Mouse (Mus musculus): ENCODE measurements around the gene Rhag. TPM values are rescaled to one million over a fixed set of nuclear protein-coding genes. Genes with fewer than 3 reads are reported as not detected.

The Rhag gene
- polyA plus RNA-seq (2015; fragmentation: Nextera tagmentation; extraction: Ambion mirVana) = 4.4 and 7.7 TPM in 2 replicates

- ATAC-seq (ENCODE audit: extremely low read depth, insufficient number of reproducible peaks, low FRiP score, low TSS enrichment) = no peak
- H3K4me2 ChIP-seq = no peak within 1 kb of the TSS
- no peak within 1 kb of the TSS for H3K27ac ChIP-seq (replicated peaks)
- no peaks in the 10 kb centered on the region for H3K27me3 ChIP-seq (replicated peaks)
- H3K9ac ChIP-seq = no peak within 1 kb of the TSS
- no peaks in the 10 kb centered on the region for H3K4me1 ChIP-seq
- no peaks in the 10 kb centered on the region for H3K9me3 ChIP-seq
- no peak within 1 kb of the TSS; the same call in 1 of the 2 replicates for H3K4me3 ChIP-seq
- WGBS = 44% methylated on average over 1 of the region's 1 CpGs
- H3K36me3 ChIP-seq = no peaks in the 10 kb centered on the region
These were observed at the start of gene Rhag for GRCm38 (mm10) chr17:40810934-40811333. TSS of gene Rhag (plus strand) at chr17:40811126.

GRCm38 (mm10) chr17:40763662-40764061 is 47.3 kb upstream of the Rhag start:
- Histone ChIP-seq H3K36me3 (no peaks in the 10 kb centered on the region), H3K4me3 (no peak overlapping the region), H3K9ac (no peak overlapping the region), H3K4me2 (no peak overlapping the region), H3K27ac (replicated peaks) (no peak overlapping the region), H3K9me3 (no peaks in the 10 kb centered on the region), H3K4me1 (no peaks in the 10 kb centered on the region), H3K27me3 (replicated peaks) (no peaks in the 10 kb centered on the region)
- ATAC-seq (ENCODE audit: extremely low read depth, insufficient number of reproducible peaks, low FRiP score, low TSS enrichment) = no peak
- WGBS = 68% methylated on average over 4 of the region's 4 CpGs

- ATAC-seq (ENCODE audit: extremely low read depth, insufficient number of reproducible peaks, low FRiP score, low TSS enrichment) = no peak
- H3K27me3 ChIP-seq (replicated peaks) = no peaks in the 10 kb centered on the region
- no peaks in the 10 kb centered on the region for H3K9me3 ChIP-seq
- H3K9ac ChIP-seq = no peak overlapping the region
- no peaks in the 10 kb centered on the region for H3K36me3 ChIP-seq
- 54% methylated on average over 1 of the region's 1 CpGs for WGBS
- H3K4me1 ChIP-seq = no peaks in the 10 kb centered on the region
- no peak overlapping the region for H3K4me2 ChIP-seq
- H3K27ac ChIP-seq (replicated peaks) = no peak overlapping the region
- H3K4me3 ChIP-seq = no peak overlapping the region
These were observed 43.8 kb upstream of the Rhag start for GRCm38 (mm10) chr17:40767120-40767519.

GRCm38 (mm10) chr17:40789877-40790276 is 21.0 kb upstream of the Rhag start:
- Histone ChIP-seq H3K36me3 (no peaks in the 10 kb centered on the region), H3K27ac (replicated peaks) (no peak overlapping the region), H3K4me1 (no peaks in the 10 kb centered on the region)

GRCm38 (mm10) chr17:40793921-40794854 is 16.7 kb upstream of the Rhag start:
- no peak overlapping the region for H3K4me3 ChIP-seq
- 46% methylated on average over 20 of the region's 20 CpGs for WGBS
- no peak overlapping the region for H3K9ac ChIP-seq
- ATAC-seq (ENCODE audit: extremely low read depth, insufficient number of reproducible peaks, low FRiP score, low TSS enrichment) = no peak
- H3K9me3 ChIP-seq = no peaks in the 10 kb centered on the region
- H3K27ac ChIP-seq (replicated peaks) = no peak overlapping the region
- H3K4me1 ChIP-seq = no peaks in the 10 kb centered on the region
- peak overlapping the region; percentile 20; the same call in 1 of the 2 replicates for H3K4me2 ChIP-seq
- no peaks in the 10 kb centered on the region for H3K27me3 ChIP-seq (replicated peaks)
- no peaks in the 10 kb centered on the region for H3K36me3 ChIP-seq

More at GRCm38 (mm10) chr17:40789877-40790276, 21.0 kb upstream of the Rhag start:
- Histone ChIP-seq H3K27me3 (replicated peaks) (no peaks in the 10 kb centered on the region), H3K9ac (no peak overlapping the region), H3K4me2 (no peak overlapping the region), H3K4me3 (no peak overlapping the region), H3K9me3 (no peaks in the 10 kb centered on the region)
- ATAC-seq (ENCODE audit: extremely low read depth, insufficient number of reproducible peaks, low FRiP score, low TSS enrichment) = no peak

GRCm38 (mm10) chr17:40802707-40803340 is 8.1 kb upstream of the Rhag start:
- no peak overlapping the region for H3K9ac ChIP-seq
- H3K27ac ChIP-seq (replicated peaks) = no peak overlapping the region
- no peak for ATAC-seq (ENCODE audit: extremely low read depth, insufficient number of reproducible peaks, low FRiP score, low TSS enrichment)
- WGBS = 82% methylated on average over 3 of the region's 3 CpGs
- H3K4me1 ChIP-seq = no peaks in the 10 kb centered on the region
- H3K4me3 ChIP-seq = no peak overlapping the region
- H3K4me2 ChIP-seq = no peak overlapping the region
- H3K9me3 ChIP-seq = no peaks in the 10 kb centered on the region
- H3K27me3 ChIP-seq (replicated peaks) = no peaks in the 10 kb centered on the region
- H3K36me3 ChIP-seq = no peaks in the 10 kb centered on the region

- Histone ChIP-seq H3K4me1 (no peaks in the 10 kb centered on the region), H3K4me2 (0 out of 2 replicates have a peak overlapping the region, but pooled peaks have one; percentile 7), H3K27me3 (replicated peaks) (no peaks in the 10 kb centered on the region), H3K36me3 (no peaks in the 10 kb centered on the region), H3K4me3 (no peak overlapping the region), H3K9ac (no peak overlapping the region), H3K27ac (replicated peaks) (no peak overlapping the region; the same call in 1 of the 2 replicates), H3K9me3 (no peaks in the 10 kb centered on the region)
- WGBS = 13% methylated on average over 3 of the region's 3 CpGs
- ATAC-seq (ENCODE audit: extremely low read depth, insufficient number of reproducible peaks, low FRiP score, low TSS enrichment) = no peak
These were observed 4.4 kb upstream of the Rhag start for GRCm38 (mm10) chr17:40806550-40806949.

GRCm38 (mm10) chr17:40806953-40807572 is 3.9 kb upstream of the Rhag start, which contains the start of gene Crisp2:
TSS of gene Crisp2 (minus strand) at chr17:40807003.
- Histone ChIP-seq H3K9me3 (no peaks in the 10 kb centered on the region), H3K36me3 (no peaks in the 10 kb centered on the region), H3K4me1 (no peaks in the 10 kb centered on the region), H3K4me3 (no peak within 1 kb of the TSS), H3K27me3 (replicated peaks) (no peaks in the 10 kb centered on the region), H3K27ac (replicated peaks) (no peak within 1 kb of the TSS; the same call in 1 of the 2 replicates), H3K9ac (no peak within 1 kb of the TSS), H3K4me2 (0 out of 2 replicates have a peak within 1 kb of the TSS, but pooled peaks have one; percentile 7)
- no peak for ATAC-seq (ENCODE audit: extremely low read depth, insufficient number of reproducible peaks, low FRiP score, low TSS enrichment)
- 41% methylated on average over 2 of the region's 2 CpGs for WGBS

- Histone ChIP-seq H3K27ac (replicated peaks) (no peak overlapping the region), H3K4me2 (no peak overlapping the region), H3K9ac (no peak overlapping the region), H3K9me3 (no peaks in the 10 kb centered on the region), H3K4me3 (no peak overlapping the region), H3K27me3 (replicated peaks) (no peaks in the 10 kb centered on the region), H3K36me3 (no peaks in the 10 kb centered on the region), H3K4me1 (no peaks in the 10 kb centered on the region)
- ATAC-seq (ENCODE audit: extremely low read depth, insufficient number of reproducible peaks, low FRiP score, low TSS enrichment) = no peak
These were observed 2.9 kb upstream of the Rhag start for GRCm38 (mm10) chr17:40808071-40808470.

- Histone ChIP-seq H3K4me2 (no peak overlapping the region), H3K9me3 (no peaks in the 10 kb centered on the region), H3K4me1 (no peaks in the 10 kb centered on the region), H3K27me3 (replicated peaks) (no peaks in the 10 kb centered on the region), H3K4me3 (no peak overlapping the region; the same call in 1 of the 2 replicates), H3K36me3 (no peaks in the 10 kb centered on the region), H3K9ac (no peak overlapping the region), H3K27ac (replicated peaks) (no peak overlapping the region)
- WGBS = 75% methylated on average over 1 of the region's 1 CpGs
- no peak for ATAC-seq (ENCODE audit: extremely low read depth, insufficient number of reproducible peaks, low FRiP score, low TSS enrichment)
These were observed 634 bp downstream of the Rhag start for GRCm38 (mm10) chr17:40811560-40811959.

- no peak for ATAC-seq (ENCODE audit: extremely low read depth, insufficient number of reproducible peaks, low FRiP score, low TSS enrichment)
These were observed 1.3 kb downstream of the Rhag start for GRCm38 (mm10) chr17:40812259-40812658.

More at GRCm38 (mm10) chr17:40812259-40812658, 1.3 kb downstream of the Rhag start:
- 55% methylated on average over 2 of the region's 2 CpGs for WGBS
- Histone ChIP-seq H3K9me3 (no peaks in the 10 kb centered on the region), H3K4me3 (no peak overlapping the region), H3K9ac (no peak overlapping the region), H3K4me2 (no peak overlapping the region), H3K36me3 (no peaks in the 10 kb centered on the region), H3K4me1 (no peaks in the 10 kb centered on the region), H3K27ac (replicated peaks) (no peak overlapping the region), H3K27me3 (replicated peaks) (no peaks in the 10 kb centered on the region)

Measured in heart, embryonic 13.5 days (tissue).